Mouse (Mus musculus) G1E (cell line): ENCODE results near the gene Acot4. TPM values are rescaled to one million over a fixed set of nuclear protein-coding genes. Genes with fewer than 3 reads are reported as not detected.
A peak's percentile ranks its signal among the peaks of the same experiment; 100 is the strongest.
"Not testable (repeated sequence)": the region's sequence is repeated elsewhere in the genome, so short reads cannot be mapped to it uniquely, and the experiment has no call there.

Experiments
- ATAC-seq: 2 replicates; pipeline ENCODE4 v1.8.0; 2016; ENCODE audit warnings: mild to moderate bottlenecking; ENCODE audit not compliant: insufficient number of reproducible peaks, poor library complexity, low FRiP score, severe bottlenecking; ENCODE audit errors: extremely low read depth
- DNase-seq: peaks from one replicate; pipeline ENCODE4 v3.0.0; 2012; ENCODE audit warnings: low spot score
- H3K27me3 ChIP-seq: 2 replicates; pipeline ENCODE4 v1.6.1; 2012; ENCODE audit warnings: mild to moderate bottlenecking, low read length, inconsistent platforms; ENCODE audit not compliant: insufficient read depth
- H3K36me3 ChIP-seq: replicated peaks from 2 replicates; pipeline ENCODE3; 2012; ENCODE audit warnings: mild to moderate bottlenecking, inconsistent platforms
- H3K4me1 ChIP-seq: 2 replicates; pipeline ENCODE4 v1.6.1; 2012; ENCODE audit warnings: low read depth, low read length, inconsistent platforms, mixed read lengths; ENCODE audit not compliant: insufficient read depth
- H3K4me3 ChIP-seq: 2 replicates; pipeline ENCODE4 v1.5.1; 2012; ENCODE audit warnings: low read depth, mild to moderate bottlenecking, inconsistent platforms, low read length, moderate library complexity, mixed read lengths
- H3K9me3 ChIP-seq: replicated peaks from 2 replicates; pipeline ENCODE4 v1.6.1; 2012; ENCODE audit warnings: inconsistent platforms
- CTCF ChIP-seq: IDR thresholded peaks from 2 replicates; pipeline ENCODE4 v1.5.1; 2012; ENCODE audit warnings: low read depth, low read length, inconsistent platforms, mixed read lengths
- GATA1 ChIP-seq: IDR thresholded peaks from 2 replicates; pipeline ENCODE4 v1.6.1; 2012; ENCODE audit warnings: borderline replicate concordance, low read length, inconsistent platforms, mixed read lengths
- GATA2 ChIP-seq: IDR thresholded peaks from 2 replicates; pipeline ENCODE4 v1.6.1; 2012; ENCODE audit warnings: low read depth, low read length, inconsistent platforms, borderline replicate concordance
- POLR2AphosphoS5 ChIP-seq: IDR thresholded peaks from 2 replicates; pipeline ENCODE4 v1.6.1; 2012; ENCODE audit warnings: low read depth, low read length, inconsistent platforms; ENCODE audit not compliant: insufficient replicate concordance
- TAL1 ChIP-seq: conservative IDR thresholded peaks from 2 replicates; pipeline ENCODE4 v1.6.1; 2012; ENCODE audit warnings: low read depth, low read length, inconsistent platforms, mixed read lengths
- polyA plus RNA-seq: library from polyadenylated mRNA; stranded (reverse); fragments of >175 nt; gene quantifications from 2 replicates; pipeline ENCODE4 v1.2.3, GENCODE M21; 2012
- total RNA-seq, 2 experiments: library from RNA; stranded (forward) in 1 of 2; stranded (reverse) in 1 of 2; fragments of 200-1000 nt in 1 of 2; fragments of >200 nt in 1 of 2; fragmentation: Nextera tagmentation in 1 of 2; gene quantifications; 2 replicates each; pipeline ENCODE4 v1.2.3; 2014 to 2017

The Acot4 gene
- total and polyA plus RNA-seq, 3 experiments: 0.05 TPM; not detected in 2

DNA sequence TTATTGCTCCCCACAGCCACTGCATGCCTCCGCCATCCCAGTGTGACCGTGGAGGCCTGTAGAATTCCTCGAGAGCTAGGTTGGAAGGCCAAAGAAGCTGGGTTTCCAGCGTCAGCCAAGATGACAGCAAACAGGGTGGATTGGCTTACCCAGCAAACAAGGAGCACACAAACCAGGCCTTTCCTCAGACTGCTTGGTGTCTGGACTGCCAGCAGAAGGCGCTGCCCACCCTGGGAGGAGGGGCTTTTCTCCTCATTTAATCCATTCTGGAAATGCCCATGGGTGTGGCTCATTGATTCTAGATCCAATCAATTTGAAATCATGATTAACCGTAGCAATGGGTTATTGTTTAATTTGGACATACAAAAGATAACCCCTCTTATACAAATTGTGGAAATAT lies 25.0 kb upstream of the Acot4 start:
- Histone ChIP-seq H3K9me3 (peaks cover 4% of the 10 kb centered on the region), H3K4me1 (peaks cover 10% of the 10 kb centered on the region), H3K36me3 (no peaks in the 10 kb centered on the region), H3K4me3 (no peak overlapping the region), H3K27me3 (peaks cover 36% of the 10 kb centered on the region)
- no peak for DNase-seq
- ATAC-seq: no peak
- TF ChIP-seq TAL1 (no peak), GATA1 (no peak), CTCF (0 out of 2 replicates have a peak, but pooled peaks have one; percentile 6), GATA2 (no peak), POLR2AphosphoS5 (no peak)

DNA sequence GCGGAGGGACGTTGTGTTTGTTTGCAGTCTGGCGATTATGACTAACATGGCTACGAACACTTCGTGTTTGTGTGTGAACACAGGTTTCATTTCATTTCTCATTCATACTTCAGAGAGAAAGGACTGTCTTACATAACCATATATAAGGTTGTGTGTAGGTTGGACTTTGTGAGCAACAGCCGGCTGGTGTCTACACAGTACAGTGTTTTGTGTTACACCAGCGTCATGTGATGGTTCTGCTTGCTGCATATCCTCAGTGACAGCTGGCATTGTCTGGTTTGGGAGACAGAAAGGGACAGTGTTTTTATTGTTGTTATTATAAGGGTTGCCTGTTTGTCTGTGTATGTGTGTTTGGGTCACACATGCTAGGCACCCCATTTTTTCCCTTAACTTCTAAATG lies 24.5 kb upstream of the Acot4 start:
- peaks cover 42% of the 10 kb centered on the region for H3K27me3 ChIP-seq
- peaks cover 4% of the 10 kb centered on the region for H3K9me3 ChIP-seq
- DNase-seq (no peak), ATAC-seq (no peak)
- H3K36me3 ChIP-seq: no peaks in the 10 kb centered on the region
- TF ChIP-seq POLR2AphosphoS5 (no peak), CTCF (no peak), GATA2 (no peak)
- peaks cover 10% of the 10 kb centered on the region for H3K4me1 ChIP-seq
- no peak overlapping the region for H3K4me3 ChIP-seq

DNA sequence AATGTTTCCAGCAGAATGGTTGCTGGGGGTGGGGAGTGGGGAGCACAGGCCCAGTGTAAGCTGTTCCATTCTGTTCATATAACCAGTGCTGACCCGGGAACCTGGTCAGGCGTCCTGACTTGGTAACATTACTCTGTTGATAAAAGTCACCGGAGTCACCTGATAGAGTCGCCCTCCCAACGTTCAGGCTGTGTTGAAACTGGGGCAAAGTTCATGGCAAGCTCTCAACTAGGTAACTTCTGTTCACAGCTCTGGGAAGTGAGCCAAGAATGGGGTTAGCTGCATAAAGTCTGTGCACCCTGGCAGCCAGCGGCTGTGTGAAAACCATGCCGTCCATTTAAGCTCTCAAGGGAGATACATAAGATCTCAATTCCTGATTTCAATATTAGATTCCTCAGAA lies 17.7 kb upstream of the Acot4 start:
- not testable (repeated sequence) for H3K9me3 ChIP-seq, ATAC-seq, H3K4me3 ChIP-seq, H3K4me1 ChIP-seq, H3K36me3 ChIP-seq, DNase-seq
- peaks cover 29% of the 10 kb centered on the region for H3K27me3 ChIP-seq

DNA sequence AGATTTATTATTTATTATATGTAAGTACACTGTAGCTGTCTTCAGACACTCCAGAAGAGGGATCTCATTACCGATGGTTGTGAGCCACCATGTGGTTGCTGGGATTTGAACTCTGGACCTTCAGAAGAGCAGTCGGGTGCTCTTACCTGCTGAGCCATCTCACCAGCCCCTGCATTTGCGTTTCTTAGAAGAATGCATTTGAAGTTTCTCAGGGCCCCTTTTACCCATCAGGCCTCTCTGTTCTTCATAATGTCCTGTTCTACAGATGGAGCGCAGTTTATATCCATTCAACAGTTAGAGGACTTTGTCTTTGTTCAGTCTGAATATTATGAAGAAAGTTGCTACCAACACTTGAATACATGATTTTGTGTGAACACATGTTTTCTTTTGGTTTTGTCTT lies 15.9 kb upstream of the Acot4 start:
- H3K4me1 ChIP-seq, H3K4me3 ChIP-seq, H3K9me3 ChIP-seq, ATAC-seq, H3K36me3 ChIP-seq, DNase-seq: not testable (repeated sequence)
- H3K27me3 ChIP-seq: peaks cover 36% of the 10 kb centered on the region

DNA sequence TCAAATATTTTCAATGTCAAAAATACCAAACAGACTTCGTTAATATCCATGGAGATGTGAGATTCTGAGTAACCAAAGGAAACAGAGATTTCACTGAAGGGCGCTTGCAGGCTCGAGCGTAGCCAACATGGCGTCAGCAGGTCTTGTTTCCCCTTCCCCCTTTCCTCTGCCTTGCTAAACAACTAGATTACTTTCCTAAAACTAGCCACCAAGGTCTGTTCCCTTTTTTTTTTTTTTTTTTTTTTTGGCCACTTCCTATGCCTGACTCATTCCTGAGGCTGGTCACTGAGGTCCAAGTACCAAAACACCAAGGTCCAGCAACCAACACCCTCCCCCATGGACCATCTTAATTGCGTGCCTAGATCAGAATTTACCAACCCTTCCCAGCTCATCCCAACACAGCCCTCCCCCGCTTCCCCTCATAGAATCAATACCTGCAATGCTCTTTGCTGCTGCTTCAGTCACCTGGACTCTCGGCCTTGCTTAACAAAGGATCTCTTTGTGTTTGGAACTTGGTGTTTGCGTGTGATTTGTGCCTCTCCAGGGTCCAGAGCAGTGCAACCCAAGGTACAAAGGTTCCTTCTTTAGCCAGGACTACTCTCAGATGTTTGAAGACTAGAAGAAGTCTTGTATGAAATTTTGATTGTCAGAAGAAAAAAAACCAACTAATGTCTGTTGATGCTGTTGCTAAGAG lies 15.0 kb upstream of the Acot4 start:
- Histone ChIP-seq H3K36me3 (no peaks in the 10 kb centered on the region), H3K9me3 (no peaks in the 10 kb centered on the region), H3K4me1 (peaks cover 5% of the 10 kb centered on the region; the same call in 1 of the 2 replicates), H3K4me3 (no peak overlapping the region), H3K27me3 (peaks cover 39% of the 10 kb centered on the region)
- no peak for TF ChIP-seq POLR2AphosphoS5
- no peak for TF ChIP-seq TAL1
- no peak for TF ChIP-seq GATA1
- TF ChIP-seq GATA2: no peak
- no peak for ATAC-seq
- DNase-seq: no peak

DNA sequence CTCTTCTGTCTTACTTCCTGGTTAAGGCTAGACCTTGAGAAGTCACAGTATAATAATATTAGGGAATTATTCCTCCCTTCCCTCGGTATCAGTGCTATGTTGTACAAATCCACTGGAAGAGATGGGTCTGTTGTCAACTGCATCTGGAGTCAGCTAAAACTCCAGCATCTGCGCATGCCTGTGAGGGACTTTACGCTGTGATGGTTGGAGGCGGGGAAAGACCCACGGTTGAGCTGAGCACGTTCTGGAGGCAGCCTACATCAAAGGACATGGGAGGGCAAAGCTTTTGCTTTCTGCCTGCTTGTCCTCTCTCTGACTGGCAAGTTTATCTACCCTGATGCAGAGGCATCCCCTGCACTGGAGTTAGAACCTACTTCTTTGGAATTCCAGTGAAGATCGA lies 12.3 kb upstream of the Acot4 start:
- Histone ChIP-seq H3K27me3 (peaks cover 23% of the 10 kb centered on the region), H3K4me3 (no peak overlapping the region), H3K36me3 (no peaks in the 10 kb centered on the region), H3K9me3 (no peaks in the 10 kb centered on the region), H3K4me1 (peaks cover 9% of the 10 kb centered on the region)
- ATAC-seq (no peak), DNase-seq (no peak)
- TF ChIP-seq GATA2: no peak
- no peak for TF ChIP-seq POLR2AphosphoS5
- no peak for TF ChIP-seq CTCF
- no peak for TF ChIP-seq TAL1
- TF ChIP-seq GATA1: no peak

DNA sequence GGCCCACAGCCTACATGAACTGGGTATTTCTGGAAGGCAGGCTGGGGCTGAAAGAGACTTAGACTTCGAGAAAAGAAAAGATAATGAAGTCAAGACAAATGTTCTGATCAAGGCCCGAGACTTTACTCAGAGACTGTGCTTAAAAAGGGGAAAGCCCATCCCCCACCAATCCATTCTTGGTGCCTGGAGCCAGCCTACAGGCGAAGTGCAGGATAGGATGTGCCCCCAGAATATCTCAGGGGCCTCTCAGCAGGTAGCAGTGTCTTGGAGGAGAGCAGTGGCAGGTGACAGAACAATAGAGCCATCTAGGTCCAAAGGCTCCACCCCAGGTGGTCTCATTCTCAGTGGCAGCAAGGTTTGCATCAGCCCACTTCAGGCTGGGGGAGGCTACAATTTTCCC lies 9.9 kb upstream of the Acot4 start:
- DNase-seq, H3K4me3 ChIP-seq, H3K9me3 ChIP-seq, ATAC-seq, H3K36me3 ChIP-seq: not testable (repeated sequence)
- H3K4me1 ChIP-seq: peaks cover 27% of the 10 kb centered on the region
- peaks cover 20% of the 10 kb centered on the region for H3K27me3 ChIP-seq

DNA sequence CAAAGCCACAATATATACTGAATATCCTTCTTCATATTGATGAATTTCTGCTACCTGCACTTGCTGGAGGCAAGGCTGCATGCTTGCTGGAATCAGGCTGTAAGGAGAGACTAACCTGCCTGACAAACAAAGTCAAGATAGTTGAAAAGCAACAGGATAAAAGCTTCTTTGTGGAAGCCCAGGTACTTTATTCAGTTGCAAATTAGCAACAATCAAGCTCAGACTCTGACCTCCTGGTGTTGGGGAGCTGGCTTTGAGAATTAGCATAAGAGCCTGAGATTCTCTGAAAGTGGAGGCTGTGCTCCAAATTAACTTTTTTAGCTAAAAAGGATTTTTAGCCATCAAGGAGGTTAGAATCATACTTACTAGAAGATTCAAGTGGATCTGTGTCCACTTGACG lies 9.1 kb upstream of the Acot4 start:
- not testable (repeated sequence) for DNase-seq, H3K36me3 ChIP-seq, ATAC-seq, H3K4me3 ChIP-seq, H3K9me3 ChIP-seq
- H3K27me3 ChIP-seq: peaks cover 20% of the 10 kb centered on the region
- peaks cover 33% of the 10 kb centered on the region for H3K4me1 ChIP-seq
